Mouse (Mus musculus): ENCODE results near the gene Clec4d. TPM values are rescaled to one million over a fixed set of nuclear protein-coding genes. Genes with fewer than 3 reads are reported as not detected.
"Not testable (repeated sequence)": the region's sequence is repeated elsewhere in the genome, so short reads cannot be mapped to it uniquely, and the experiment has no call there.

Gene Clec4d
- total RNA-seq, 2 experiments from 2014 or later, result not detected

DNA sequence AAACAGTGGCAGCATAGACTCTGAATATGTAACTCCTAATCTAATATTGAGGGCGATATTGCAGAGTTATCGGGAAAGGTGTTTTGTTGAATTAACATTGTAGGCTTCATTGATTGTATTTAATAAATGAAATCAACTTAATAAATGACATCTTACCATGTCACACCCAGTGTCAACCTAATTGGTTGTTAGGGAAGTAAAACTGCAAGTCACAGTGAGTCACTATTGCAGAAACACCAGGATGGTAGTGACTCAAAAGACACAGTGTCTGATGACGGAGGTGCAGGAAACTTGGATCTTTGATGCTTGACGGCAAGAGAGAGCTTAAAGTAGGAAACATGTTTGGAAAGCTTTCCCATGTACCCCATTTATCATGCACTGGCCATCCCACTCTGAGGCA is 3.9 kb downstream of the Clec4d start:
- intact Hi-C loops (cut with DNase I), result no loop called here
- Histone ChIP-seq H3K27ac (no peak overlapping the region), H3K4me3 (no peak overlapping the region)
- no peak for TF ChIP-seq CTCF (IDR thresholded peaks at IDR 0.05)
- no peak for DNase-seq (ENCODE audit: extremely low spot score in 1 of 2, low spot score in 2 of 2)

GRCm38 (mm10) chr6:123266945-123267344 is 5.0 kb downstream of the Clec4d start:
- no peak for DNase-seq (ENCODE audit: extremely low spot score in 1 of 2, low spot score in 2 of 2)
- intact Hi-C loops (cut with DNase I), result no loop called here
- TF ChIP-seq CTCF (IDR thresholded peaks at IDR 0.05), result no peak
- H3K27ac ChIP-seq, result no peak overlapping the region
- H3K4me3 ChIP-seq, result no peak overlapping the region

- peak in 1 of 2 experiments; percentile 10 for DNase-seq (ENCODE audit: extremely low spot score in 1 of 2, low spot score in 2 of 2)
- H3K27ac ChIP-seq, result no peak overlapping the region
- intact Hi-C loops (cut with DNase I), result no loop called here
Observed at GRCm38 (mm10) chr6:123279443-123279842, 17.5 kb downstream of the Clec4d start.

DNA sequence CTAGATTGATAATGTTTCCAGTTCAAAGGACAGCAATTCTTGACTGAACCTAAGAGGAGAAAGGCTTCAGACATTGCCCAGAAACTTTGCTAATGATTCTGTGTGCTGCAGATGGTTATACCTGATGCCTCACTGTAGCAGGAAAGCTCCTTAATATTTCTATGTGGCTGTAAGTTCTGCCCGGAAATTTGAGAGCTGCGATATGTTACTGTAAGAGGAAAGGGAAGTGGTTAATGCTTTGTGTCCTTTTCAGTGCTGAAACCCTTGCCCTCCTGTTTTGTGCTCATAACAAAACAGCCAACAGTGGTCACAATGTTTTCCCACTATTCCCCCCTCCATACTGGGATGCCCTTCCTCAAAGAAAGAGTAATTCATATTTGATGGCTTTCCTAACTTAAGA is 24.4 kb downstream of the Clec4d start:
- DNase-seq (ENCODE audit: extremely low spot score in 1 of 2, low spot score in 2 of 2), result no peak
- intact Hi-C loops (cut with DNase I), result no loop called here
- H3K4me3 ChIP-seq, result no peak overlapping the region
- TF ChIP-seq CTCF (IDR thresholded peaks at IDR 0.05), result no peak
- H3K27ac ChIP-seq, result no peak overlapping the region

More at GRCm38 (mm10) chr6:123279443-123279842, 17.5 kb downstream of the Clec4d start:
- no peak overlapping the region for H3K4me3 ChIP-seq
- no peak for TF ChIP-seq CTCF (IDR thresholded peaks at IDR 0.05)

DNA sequence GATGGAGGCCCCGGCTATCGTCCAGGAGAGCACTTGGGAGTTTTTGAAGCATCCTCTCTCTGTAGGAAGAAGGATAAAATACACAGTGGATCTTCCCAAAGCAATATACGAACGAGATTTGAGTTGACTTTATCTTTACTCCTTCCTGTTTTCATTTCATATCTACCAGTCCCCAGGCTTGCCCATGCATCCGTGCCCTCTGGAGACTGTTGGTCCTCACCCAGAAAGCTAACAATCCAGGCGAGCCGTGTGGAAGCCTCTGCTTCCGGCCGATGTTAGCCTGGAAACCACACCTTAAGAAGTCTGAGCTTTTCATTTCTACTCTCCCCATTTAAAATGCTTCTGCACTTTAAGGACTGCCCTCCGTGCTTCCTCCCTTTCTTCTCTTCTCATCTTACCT is 27.0 kb downstream of the Clec4d start:
- H3K4me3 ChIP-seq, result no peak overlapping the region
- no peak for TF ChIP-seq CTCF (IDR thresholded peaks at IDR 0.05)
- H3K27ac ChIP-seq, result no peak overlapping the region
- intact Hi-C loops (cut with DNase I), result no loop called here
- no peak for DNase-seq (ENCODE audit: extremely low spot score in 1 of 2, low spot score in 2 of 2)

- TF ChIP-seq CTCF (IDR thresholded peaks at IDR 0.05), result no peak
- DNase-seq (ENCODE audit: extremely low spot score in 1 of 2, low spot score in 2 of 2), result no peak
- Histone ChIP-seq H3K27ac (no peak within 1 kb of the TSS), H3K4me3 (no peak within 1 kb of the TSS)
- intact Hi-C loops (cut with DNase I), result no loop called here
Observed at GRCm38 (mm10) chr6:123289753-123290152, 27.8 kb downstream of the Clec4d start, which contains the start of gene Clec4e. Gene Clec4e, minus strand, starts transcription at chr6:123289870.

GRCm38 (mm10) chr6:123292751-123293400 is 31.0 kb downstream of the Clec4d start:
- no peak for DNase-seq (ENCODE audit: extremely low spot score in 1 of 2, low spot score in 2 of 2)
- TF ChIP-seq CTCF (IDR thresholded peaks at IDR 0.05), result no peak
- intact Hi-C loops (cut with DNase I), result no loop called here
- Histone ChIP-seq H3K27ac (no peak overlapping the region), H3K4me3 (no peak overlapping the region)

DNA sequence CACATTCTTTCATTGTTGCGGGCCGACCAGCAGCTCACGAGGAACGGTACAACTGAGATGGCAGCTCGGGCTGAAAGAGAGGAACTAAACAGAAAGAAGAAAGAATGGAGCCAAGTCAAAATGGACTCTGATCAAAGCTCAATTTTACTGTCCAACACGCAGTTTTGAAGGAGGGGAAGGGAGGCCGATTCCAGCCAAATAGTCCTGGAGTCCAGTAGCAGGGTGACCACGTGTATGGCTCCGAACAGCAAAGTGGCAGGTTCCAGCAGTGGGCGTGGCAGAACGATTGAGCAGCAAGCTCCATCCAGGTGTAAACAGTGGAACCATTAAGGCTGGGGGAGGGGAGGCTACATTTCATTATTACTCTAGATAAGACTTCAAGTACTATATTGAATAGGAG is 31.6 kb downstream of the Clec4d start:
- H3K4me3 ChIP-seq; DNase-seq (ENCODE audit: extremely low spot score in 1 of 2, low spot score in 2 of 2); H3K27ac ChIP-seq; intact Hi-C loops (cut with DNase I): not testable (repeated sequence)

GRCm38 (mm10) chr6:123296687-123297086 is 34.8 kb downstream of the Clec4d start:
- Histone ChIP-seq H3K4me3 (no peak overlapping the region), H3K27ac (no peak overlapping the region)
- DNase-seq (ENCODE audit: extremely low spot score in 1 of 2, low spot score in 2 of 2), result no peak
- intact Hi-C loops (cut with DNase I), result no loop called here
- TF ChIP-seq CTCF (IDR thresholded peaks at IDR 0.05), result no peak

- intact Hi-C loops (cut with DNase I); H3K4me3 ChIP-seq; DNase-seq (ENCODE audit: extremely low spot score in 1 of 2, low spot score in 2 of 2); H3K27ac ChIP-seq: not testable (repeated sequence)
Observed at GRCm38 (mm10) chr6:123306315-123306714, 44.4 kb downstream of the Clec4d start.

DNA sequence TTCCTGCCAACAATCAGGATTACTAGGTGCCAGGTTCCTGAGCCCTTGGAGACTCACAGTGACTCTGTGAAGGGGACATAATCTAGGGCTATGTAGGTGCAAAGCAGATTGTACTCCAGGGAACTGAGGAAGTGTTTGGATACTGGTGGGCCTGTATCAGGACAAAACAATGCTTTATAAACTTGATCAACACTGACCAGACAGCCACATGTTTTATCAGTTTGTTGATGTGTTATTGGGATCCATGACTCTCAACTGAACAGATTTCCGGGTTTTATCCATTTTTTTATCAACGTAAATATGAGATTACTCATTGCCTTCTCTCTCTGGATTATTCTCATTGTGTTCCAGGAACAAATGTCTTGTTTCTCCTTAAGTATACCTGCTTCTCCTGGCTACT is 46.1 kb downstream of the Clec4d start, which contains the start of gene Vmn2r19:
Gene Vmn2r19 (plus strand): TSS at position 301 of the 400 bp plus-strand sequence.
- no peak within 1 kb of the TSS for H3K4me3 ChIP-seq
- TF ChIP-seq CTCF (IDR thresholded peaks at IDR 0.05), result no peak
- intact Hi-C loops (cut with DNase I), result no loop called here

More for the DNA sequence above, 46.1 kb downstream of the Clec4d start, which contains the start of gene Vmn2r19:
- H3K27ac ChIP-seq, result no peak within 1 kb of the TSS
- no peak for DNase-seq (ENCODE audit: extremely low spot score in 1 of 2, low spot score in 2 of 2)

Other genes starting within 250 kb of the Clec4d start
- not detected for gene Clec4b1, start 212.1 kb upstream of the Clec4d start, total RNA-seq (2021)
- gene Clec4a2, start 155.7 kb upstream of the Clec4d start, total RNA-seq (2021), result 1 to 10 TPM; 2.1 to 2.6 TPM
- gene Clec4b2, start 89.2 kb upstream of the Clec4d start, total RNA-seq (2021), result not detected
- gene Clec4n, start 32.3 kb upstream of the Clec4d start, total RNA-seq (2021), result not detected
- not detected for gene Clec4e, start 27.8 kb downstream of the Clec4d start, total RNA-seq (2021)
- not detected for gene Vmn2r19, start 46.2 kb downstream of the Clec4d start, total RNA-seq (2021)
- gene Vmn2r20, start 156.0 kb downstream of the Clec4d start, total RNA-seq (2021), result not detected